Mouse (Mus musculus) thymus, adult 2 months (tissue): ENCODE data around the gene Med19.

ENCODE experiments used
- CTCF ChIP-seq: fragments of 200-500 bp; IDR thresholded peaks from 2 replicates; pipeline ENCODE4 v1.5.1; 2012; ENCODE audit warnings: mild to moderate bottlenecking, control low read depth, low read length, moderate library complexity, borderline replicate concordance; ENCODE audit not compliant: control insufficient read depth, poor library complexity, insufficient read depth; ENCODE audit errors: extremely low read depth
- POLR2A ChIP-seq: fragments of 200-500 bp; IDR thresholded peaks from 2 replicates; pipeline ENCODE4 v1.6.1; 2012; ENCODE audit warnings: mild to moderate bottlenecking, low read length, control low read depth, moderate library complexity; ENCODE audit not compliant: control insufficient read depth, poor library complexity, insufficient read depth; ENCODE audit errors: extremely low read depth

DNA sequence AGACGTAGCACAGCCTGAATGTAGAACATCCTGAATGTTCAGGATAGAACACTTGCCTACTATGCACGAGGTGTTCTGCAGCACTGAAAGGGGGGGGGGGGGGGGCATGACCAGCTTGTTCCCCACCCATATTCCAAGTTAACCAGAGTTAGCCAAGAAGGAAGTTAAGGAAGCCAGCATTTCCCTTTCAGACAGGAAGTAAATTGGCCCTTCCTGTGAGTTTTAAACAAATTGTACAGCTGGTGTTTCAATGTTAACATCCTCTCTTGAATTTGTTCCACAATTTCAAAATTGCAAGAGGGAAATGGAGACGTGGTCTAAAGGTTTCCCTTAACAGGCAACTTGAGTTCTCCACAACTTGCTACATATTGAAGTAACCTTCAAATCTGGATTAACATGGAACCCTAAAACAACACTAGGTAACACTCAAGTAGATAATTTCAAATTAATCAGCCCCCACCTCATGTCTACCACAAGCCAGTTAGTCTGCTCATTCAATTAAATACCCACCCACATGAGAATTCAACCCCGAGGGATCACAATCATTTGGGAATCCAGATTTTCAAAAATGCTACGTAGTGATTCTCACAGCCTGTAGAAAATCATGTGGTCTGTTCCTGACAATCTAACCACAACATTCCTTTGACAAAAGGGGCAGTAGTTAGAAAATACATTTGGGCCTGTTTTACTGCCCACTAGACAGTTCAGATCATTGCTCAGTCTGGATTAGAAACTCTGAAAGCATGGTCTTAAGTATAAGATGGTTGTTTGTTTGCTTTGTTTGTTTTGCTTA is 39.6 kb upstream of the Med19 start:
- TF ChIP-seq POLR2A = no peak
- no peak for TF ChIP-seq CTCF
